ENCODE assay signal across 24 mouse cellular contexts in the genomic region with DNA sequence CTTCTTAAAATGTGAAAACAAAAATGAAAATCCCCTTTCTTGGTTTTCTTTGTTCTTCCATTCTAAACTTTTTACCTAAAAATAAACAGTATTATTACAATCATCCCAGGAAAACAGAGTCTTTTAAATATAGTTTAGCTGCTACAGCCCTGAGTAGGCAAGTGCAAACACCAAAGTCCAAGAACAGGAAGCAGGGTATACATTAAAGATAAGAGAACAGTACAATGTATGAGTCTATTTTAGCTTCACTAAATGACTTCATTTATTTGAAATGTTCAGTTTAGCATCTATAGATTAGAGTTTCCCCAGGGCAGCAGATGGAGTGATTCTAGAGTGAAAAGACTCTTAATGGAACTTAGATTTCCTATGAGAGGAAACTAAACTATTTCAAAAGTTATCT. TPM values are rescaled to one million over a fixed set of nuclear protein-coding genes. Genes with fewer than 3 reads are reported as not detected.
DNase-seq lines count a peak whose midpoint lies in the region; ATAC-seq and TF ChIP-seq lines count a peak whose summit lies in the region.
"Had no signal": no experiment of that assay in that cellular context is flagged by ENCODE, and none has a peak within 500 bp of the region (broad histone marks: within the 10 kb centered on the region; RNA-seq: fewer than 3 reads in every experiment).

No protein-coding gene starts in this region.

- H3K4me1 ChIP-seq in intestine, embryonic 15.5 days (replicated peaks): no peaks in the 10 kb centered on the region
- H3K4me1 ChIP-seq in intestine, postnatal 0 days (replicated peaks; ENCODE audit: control insufficient read depth, insufficient read depth, low read length): no peaks in the 10 kb centered on the region
- peaks cover 5 to 9% of the 10 kb centered on the region in 2 experiments for H3K4me1 ChIP-seq in MEL (ENCODE audit: control insufficient read depth in 1 of 2, insufficient read depth in 2 of 2, low read length in 2 of 2)
- H3K4me1 ChIP-seq in stomach, postnatal 0 days (replicated peaks; ENCODE audit: control insufficient read depth, insufficient read depth): no peaks in the 10 kb centered on the region
- no peaks in the 10 kb centered on the region for H3K4me1 ChIP-seq in hindbrain, embryonic 16.5 days (ENCODE audit: control insufficient read depth, insufficient read depth, low read depth, low read length)
- H3K4me1 ChIP-seq: embryonic facial prominence, embryonic 10.5 days; embryonic facial prominence, embryonic 12.5 days; forebrain, embryonic 13.5 days; forebrain, embryonic 15.5 days had no signal

- no peak overlapping the region for H3K27ac ChIP-seq in intestine, embryonic 15.5 days
- no peak overlapping the region for H3K27ac ChIP-seq in intestine, postnatal 0 days (ENCODE audit: low read depth, low read length)
- H3K27ac ChIP-seq in MEL (ENCODE audit: control insufficient read depth, low read depth, low read length): no peak overlapping the region
- H3K27ac ChIP-seq in stomach, postnatal 0 days (replicated peaks): no peak overlapping the region
- H3K27ac ChIP-seq in hindbrain, embryonic 16.5 days (ENCODE audit: low read depth, low read length): no peak overlapping the region
- H3K27ac ChIP-seq: embryonic facial prominence, embryonic 10.5 days; embryonic facial prominence, embryonic 12.5 days; forebrain, embryonic 13.5 days; forebrain, embryonic 15.5 days had no signal

- TF ChIP-seq EP300 in MEL (IDR thresholded peaks at IDR 0.05; ENCODE audit: low read depth in 1 of 2, low read length in 2 of 2): peak in 1 of 2 experiments; percentile 48; a peak in 1 of 4 replicates
- no peak for TF ChIP-seq EP300 in stomach, postnatal 0 days (optimal IDR thresholded peaks at IDR 0.05)

- no peak for TF ChIP-seq CTCF in intestine, postnatal 0 days (IDR thresholded peaks at IDR 0.05; ENCODE audit: low read depth)
- TF ChIP-seq CTCF in MEL (IDR thresholded peaks at IDR 0.05 in 2 of 3, conservative IDR thresholded peaks at IDR 0.05 in 1 of 3; ENCODE audit: control insufficient read depth in 1 of 3, insufficient read depth in 1 of 3, low read depth in 2 of 3, low read length in 3 of 3, poor library complexity in 1 of 3, severe bottlenecking in 1 of 3): no peak
- no peak for TF ChIP-seq CTCF in stomach, postnatal 0 days (IDR thresholded peaks at IDR 0.05; ENCODE audit: low read depth)

- no peak for TF ChIP-seq RAD21 in MEL (IDR thresholded peaks at IDR 0.05; ENCODE audit: low read depth, low read length)

- no peaks in the 10 kb centered on the region for H3K27me3 ChIP-seq in intestine, embryonic 15.5 days (replicated peaks)
- H3K27me3 ChIP-seq in intestine, postnatal 0 days (replicated peaks; ENCODE audit: control insufficient read depth, insufficient read depth, low read length): no peaks in the 10 kb centered on the region
- no peaks in the 10 kb centered on the region for H3K27me3 ChIP-seq in MEL (ENCODE audit: control insufficient read depth in 1 of 2, insufficient read depth in 2 of 2, low read length in 2 of 2)
- H3K27me3 ChIP-seq in stomach, postnatal 0 days (ENCODE audit: control insufficient read depth, insufficient read depth, low read length): no peaks in the 10 kb centered on the region
- no peaks in the 10 kb centered on the region for H3K27me3 ChIP-seq in hindbrain, embryonic 16.5 days (replicated peaks; ENCODE audit: control insufficient read depth, insufficient read depth, low read length)
- H3K27me3 ChIP-seq: CH12.LX; embryonic facial prominence, embryonic 12.5 days; forebrain, embryonic 13.5 days; forebrain, embryonic 15.5 days had no signal

- H3K36me3 ChIP-seq in intestine, embryonic 15.5 days: no peaks in the 10 kb centered on the region; the same call in 1 of the 2 replicates
- H3K36me3 ChIP-seq in intestine, postnatal 0 days (ENCODE audit: control insufficient read depth, insufficient read depth): 0 out of 2 replicates have a peak, but pooled peaks cover 3% of the 10 kb centered on the region
- H3K36me3 ChIP-seq in MEL (ENCODE audit: control insufficient read depth in 1 of 2, insufficient read depth in 2 of 2, low read length in 2 of 2): peaks cover 16 to 19% of the 10 kb centered on the region in 2 experiments
- H3K36me3 ChIP-seq in stomach, postnatal 0 days (ENCODE audit: control insufficient read depth, insufficient read depth, low read length): peaks cover 9% of the 10 kb centered on the region; the same call in 1 of the 2 replicates
- peaks cover 13% of the 10 kb centered on the region; the same call in 1 of the 2 replicates for H3K36me3 ChIP-seq in hindbrain, embryonic 16.5 days (ENCODE audit: control insufficient read depth, insufficient read depth, low read length)

- ATAC-seq in intestine, embryonic 15.5 days: peak; percentile 67; the same call in 1 of the 2 replicates
- no peak for ATAC-seq in intestine, postnatal 0 days
- peak; percentile 45; the same call in 1 of the 2 replicates for ATAC-seq in stomach, postnatal 0 days (ENCODE audit: low FRiP score, low TSS enrichment)
- no peak for ATAC-seq in hindbrain, embryonic 16.5 days
- ATAC-seq: CD4-positive, CD25-positive, alpha-beta regulatory T cell, adult 4 months; forebrain, embryonic 13.5 days; forebrain, embryonic 15.5 days; forebrain, postnatal 0 days had no signal

- H3K4me2 ChIP-seq in intestine, embryonic 15.5 days (replicated peaks): no peak overlapping the region
- no peak overlapping the region for H3K4me2 ChIP-seq in intestine, postnatal 0 days (replicated peaks; ENCODE audit: low read depth)
- no peak overlapping the region for H3K4me2 ChIP-seq in stomach, postnatal 0 days (replicated peaks; ENCODE audit: low read depth)
- H3K4me2 ChIP-seq in hindbrain, embryonic 16.5 days (ENCODE audit: low read length): no peak overlapping the region
- H3K4me2 ChIP-seq: embryonic facial prominence, embryonic 12.5 days; forebrain, embryonic 13.5 days; forebrain, embryonic 15.5 days had no signal

- DNase-seq in 416B (ENCODE audit: low read depth) (peak; percentile 12), MEL (ENCODE audit: low read depth, low spot score) (peak; percentile 35)
- DNase-seq in stomach, postnatal 0 days (ENCODE audit: low spot score): no peak
- no peak for DNase-seq in c-Kit-positive CD71-positive TER-119-positive erythroid progenitor cells, embryonic 14.5 days (ENCODE audit: low spot score)
- DNase-seq: adrenal gland, adult 2 months; adrenal gland, postnatal 10 days; adrenal gland, postnatal 25 days; B cell, adult 2 months; cerebellum, adult 11-12 months; cerebellum, adult 2 months; cerebellum, adult 9-10 months; cerebellum, postnatal 10 days; cerebellum, postnatal 25 days; forebrain, postnatal 0 days had no signal

- H3K79me2 ChIP-seq in MEL (ENCODE audit: control insufficient read depth, insufficient read depth, low read length, poor library complexity): no peaks in the 10 kb centered on the region

- H3K9ac ChIP-seq in intestine, embryonic 15.5 days: no peak overlapping the region
- H3K9ac ChIP-seq in intestine, postnatal 0 days (ENCODE audit: low read depth, low read length): no peak overlapping the region
- no peak overlapping the region for H3K9ac ChIP-seq in MEL (ENCODE audit: control insufficient read depth, low read depth, low read length, poor library complexity, severe bottlenecking)
- no peak overlapping the region for H3K9ac ChIP-seq in stomach, postnatal 0 days (ENCODE audit: low read length)
- H3K9ac ChIP-seq in hindbrain, embryonic 16.5 days (ENCODE audit: low read depth, low read length): no peak overlapping the region
- H3K9ac ChIP-seq: embryonic facial prominence, embryonic 12.5 days; forebrain, embryonic 13.5 days; forebrain, embryonic 15.5 days; forebrain, postnatal 0 days had no signal

- no peak overlapping the region for H3K4me3 ChIP-seq in intestine, embryonic 15.5 days (replicated peaks)
- no peak overlapping the region for H3K4me3 ChIP-seq in intestine, postnatal 0 days (ENCODE audit: low read depth, low read length)
- no peak overlapping the region for H3K4me3 ChIP-seq in MEL (ENCODE audit: control insufficient read depth in 1 of 2, insufficient read depth in 1 of 2, low read depth in 2 of 2, low read length in 2 of 2)
- no peak overlapping the region for H3K4me3 ChIP-seq in stomach, postnatal 0 days (ENCODE audit: low read depth, low read length)
- no peak overlapping the region for H3K4me3 ChIP-seq in hindbrain, embryonic 16.5 days (ENCODE audit: low read length)
- H3K4me3 ChIP-seq: embryonic facial prominence, embryonic 10.5 days; embryonic facial prominence, embryonic 12.5 days; forebrain, embryonic 13.5 days; forebrain, embryonic 15.5 days had no signal

- no peaks in the 10 kb centered on the region for H3K9me3 ChIP-seq in intestine, embryonic 15.5 days
- no peaks in the 10 kb centered on the region for H3K9me3 ChIP-seq in intestine, postnatal 0 days (ENCODE audit: control insufficient read depth)
- no peaks in the 10 kb centered on the region for H3K9me3 ChIP-seq in MEL (replicated peaks; ENCODE audit: insufficient read depth, low read length)
- H3K9me3 ChIP-seq in stomach, postnatal 0 days (ENCODE audit: control insufficient read depth, low read length): no peaks in the 10 kb centered on the region
- no peaks in the 10 kb centered on the region for H3K9me3 ChIP-seq in hindbrain, embryonic 16.5 days (ENCODE audit: control insufficient read depth, low read length)
- H3K9me3 ChIP-seq: embryonic facial prominence, embryonic 10.5 days; embryonic facial prominence, embryonic 12.5 days; forebrain, embryonic 13.5 days; forebrain, embryonic 15.5 days; G1E had no signal

- TF ChIP-seq POLR2A in MEL (IDR thresholded peaks at IDR 0.05; ENCODE audit: control insufficient read depth in 1 of 2, insufficient read depth in 1 of 2, low read depth in 1 of 2, low read length in 2 of 2, poor library complexity in 1 of 2): no peak

RNA-seq across cellular contexts. Expression of gene Ralgapa1, which starts 43.6 kb away (rescaled TPM):
- polyA plus RNA-seq in intestine, embryonic 15.5 days (2015; fragmentation: Nextera tagmentation; extraction: Ambion mirVana): 12.6 and 14.3 TPM in 2 replicates
- polyA plus RNA-seq in intestine, postnatal 0 days (2015; fragmentation: Nextera tagmentation; extraction: Ambion mirVana): 7.7 and 7.8 TPM in 2 replicates
- total RNA-seq in MEL (2012; rRNA removed): 14.1 and 17.8 TPM in 2 replicates
- 100 to 1,000 TPM in 1 of 2 experiments, 10 to 100 TPM in 1; 29.7 to 111 TPM for polyA plus RNA-seq in MEL (2012; ENCODE audit: insufficient read depth in 1 of 2, insufficient read length in 2 of 2, low read depth in 1 of 2, low replicate concordance in 2 of 2, missing spikeins in 1 of 2)
- polyA plus RNA-seq in stomach, postnatal 0 days (2015; fragmentation: Nextera tagmentation; extraction: Ambion mirVana): 7.9 and 8.8 TPM in 2 replicates
- polyA plus RNA-seq in hindbrain, embryonic 16.5 days (2015; fragmentation: Nextera tagmentation; extraction: Ambion mirVana): 21.1 and 22.0 TPM in 2 replicates

RNA-seq across cellular contexts. Expression of gene Brms1l, which starts 58.8 kb away (rescaled TPM):
- polyA plus RNA-seq in intestine, embryonic 15.5 days (2015; fragmentation: Nextera tagmentation; extraction: Ambion mirVana): 27.0 and 28.0 TPM in 2 replicates
- polyA plus RNA-seq in intestine, postnatal 0 days (2015; fragmentation: Nextera tagmentation; extraction: Ambion mirVana): 10.9 and 11.9 TPM in 2 replicates
- total RNA-seq in MEL (2012; rRNA removed): 17.4 and 17.5 TPM in 2 replicates
- polyA plus RNA-seq in MEL (2012; ENCODE audit: insufficient read depth in 1 of 2, insufficient read length in 2 of 2, low read depth in 1 of 2, low replicate concordance in 2 of 2, missing spikeins in 1 of 2): 10 to 100 TPM in 1 of 2 experiments, not detected in 1; 33.5 TPM
- polyA plus RNA-seq in stomach, postnatal 0 days (2015; fragmentation: Nextera tagmentation; extraction: Ambion mirVana): 15.5 TPM in 2 replicates
- 50.8 and 54.8 TPM in 2 replicates for polyA plus RNA-seq in hindbrain, embryonic 16.5 days (2015; fragmentation: Nextera tagmentation; extraction: Ambion mirVana)

Comparison
In these comparisons a context has a peak if more than half of its experiments do, and no peak if none do; other contexts are left out.
1. ATAC-seq: peak in intestine, embryonic 15.5 days (single experiment) and stomach, postnatal 0 days (single experiment); none in intestine, postnatal 0 days (single experiment) and hindbrain, embryonic 16.5 days (single experiment).
2. DNase-seq: peak in 416B (single experiment) and MEL (single experiment); none in stomach, postnatal 0 days (single experiment) and c-Kit-positive CD71-positive TER-119-positive erythroid progenitor cells, embryonic 14.5 days (single experiment).